Mouse (Mus musculus) heart, adult 2 months (tissue): Measurements from ENCODE around the gene Reep3.

Source experiments
- CTCF ChIP-seq: fragments of 200-600 bp; IDR thresholded peaks from 2 replicates; pipeline ENCODE4 v1.8.1; 2022; ENCODE audit warnings: antibody characterized with exemption, mild to moderate bottlenecking, moderate library complexity
- EP300 ChIP-seq: fragments of 200-500 bp; IDR thresholded peaks from 2 replicates; pipeline ENCODE4 v1.6.1; 2011; ENCODE audit warnings: low read depth, low read length, control low read depth; ENCODE audit not compliant: insufficient read depth
- POLR2A ChIP-seq: fragments of 200-500 bp; IDR thresholded peaks from 2 replicates; pipeline ENCODE4 v1.6.1; 2011; ENCODE audit warnings: mild to moderate bottlenecking, low read depth, low read length, control low read depth; ENCODE audit not compliant: insufficient read depth

DNA sequence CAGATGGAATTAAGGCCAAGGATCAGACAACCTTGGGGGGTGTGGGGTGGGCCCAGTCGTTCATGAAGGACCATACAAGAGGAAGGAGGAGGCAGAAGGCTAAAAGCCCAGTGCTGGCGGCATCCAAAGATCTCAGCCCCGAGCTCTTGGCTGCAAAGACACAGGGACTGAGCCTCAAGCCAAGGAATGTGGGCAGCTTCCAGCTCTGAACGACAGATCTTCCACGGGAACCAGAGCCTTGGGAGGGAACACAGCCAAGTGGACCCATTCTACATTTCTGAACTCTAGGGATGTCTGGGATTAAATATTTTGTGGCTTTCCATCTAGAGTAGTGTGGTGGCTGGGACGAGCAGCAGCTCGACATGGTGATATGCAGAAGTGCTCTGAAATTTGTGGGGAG lies 38.4 kb downstream of the Reep3 start:
- no peak for TF ChIP-seq CTCF
- no peak for TF ChIP-seq POLR2A
- TF ChIP-seq EP300: no peak
